ENCODE assay signal across 8 mouse cellular contexts in the genomic region with DNA sequence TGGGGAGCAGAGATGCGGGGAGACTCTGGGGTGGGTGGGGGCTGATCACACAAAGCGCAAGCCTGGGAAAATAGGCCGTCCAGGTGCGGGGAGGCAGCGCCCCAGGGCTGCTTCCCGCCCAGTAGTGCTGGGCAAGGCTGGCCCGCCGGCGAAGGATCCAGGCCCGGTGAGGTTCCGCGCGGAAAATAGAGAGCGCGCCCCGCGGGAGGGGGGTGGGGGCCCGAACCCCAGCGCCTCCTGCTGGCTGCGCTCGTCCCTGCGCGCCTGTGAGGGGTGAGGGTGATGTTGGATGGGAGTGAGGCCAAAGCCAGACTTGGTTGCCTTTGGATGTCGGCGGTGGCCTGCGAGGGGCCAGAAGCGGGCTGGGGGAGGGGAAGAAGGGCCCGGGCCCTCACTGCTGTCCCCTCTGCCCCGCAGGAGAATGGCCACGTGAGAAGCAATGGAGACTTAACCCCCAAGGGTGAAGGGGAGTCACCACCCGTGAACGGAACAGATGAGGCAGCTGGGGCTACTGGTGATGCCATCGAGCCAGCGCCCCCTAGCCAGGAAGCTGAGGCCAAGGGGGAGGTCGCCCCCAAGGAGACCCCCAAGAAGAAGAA. TPM values are rescaled to one million over a fixed set of nuclear protein-coding genes. Genes with fewer than 3 reads are reported as not detected.
DNase-seq lines count a peak whose midpoint lies in the region; ATAC-seq and TF ChIP-seq lines count a peak whose summit lies in the region.
"Had no signal": no experiment of that assay in that cellular context is flagged by ENCODE, and none has a peak within 500 bp of the region (broad histone marks: within the 10 kb centered on the region; RNA-seq: fewer than 3 reads in every experiment).

No protein-coding gene starts in this region.

- peak overlapping the region; percentile 71 for H3K4me2 ChIP-seq in heart, embryonic 13.5 days

- no peak for TF ChIP-seq EP300 in ES-Bruce4 (IDR thresholded peaks at IDR 0.05; ENCODE audit: insufficient read depth, low read depth, low read length)

- TF ChIP-seq CTCF in ES-Bruce4 (IDR thresholded peaks at IDR 0.05; ENCODE audit: low read depth, low read length) = peak; percentile 59
- TF ChIP-seq CTCF in small intestine, adult 2 months (IDR thresholded peaks at IDR 0.05; ENCODE audit: extremely low read depth, insufficient read length, insufficient replicate concordance, low read depth, low read length) = peak; percentile 52

- H3K9me3 ChIP-seq in ES-Bruce4 (replicated peaks; ENCODE audit: control insufficient read depth, insufficient read depth, low read length, poor library complexity, severe bottlenecking) = no peaks in the 10 kb centered on the region
- H3K9me3 ChIP-seq in heart, embryonic 13.5 days = no peaks in the 10 kb centered on the region

- H3K4me3 ChIP-seq in ES-Bruce4 (ENCODE audit: low read depth, low read length) = peak overlapping the region; percentile 69
- H3K4me3 ChIP-seq in heart, embryonic 13.5 days = peak overlapping the region; percentile 99
- H3K4me3 ChIP-seq in small intestine, adult 2 months (ENCODE audit: low read depth, low read length) = peak overlapping the region; percentile 76

- DNase-seq in A20 (ENCODE audit: low read depth, low spot score) = peak; percentile 85
- DNase-seq in embryo, embryonic 10.5 days (ENCODE audit: low spot score) = peak; percentile 76
- DNase-seq in kidney, postnatal 14 days = peak; percentile 78

- under 1% methylated on average over 35 of the region's 35 CpGs for WGBS in heart, embryonic 13.5 days
- WGBS in small intestine, adult 2 months = 2% methylated on average over 33 of the region's 35 CpGs

- H3K4me1 ChIP-seq in ES-Bruce4 (ENCODE audit: control insufficient read depth, insufficient read depth, low read length) = peaks cover 4% of the 10 kb centered on the region
- H3K4me1 ChIP-seq in heart, embryonic 13.5 days = peaks cover 46% of the 10 kb centered on the region
- peaks cover 5% of the 10 kb centered on the region for H3K4me1 ChIP-seq in small intestine, adult 2 months (ENCODE audit: control insufficient read depth, insufficient read depth, insufficient read length, low read length)

- TF ChIP-seq POLR2A in ES-Bruce4 (IDR thresholded peaks at IDR 0.05; ENCODE audit: insufficient read depth, low read length) = no peak
- no peak for TF ChIP-seq POLR2A in small intestine, adult 2 months (IDR thresholded peaks at IDR 0.05; ENCODE audit: low read depth, low read length)

- no peaks in the 10 kb centered on the region for H3K27me3 ChIP-seq in ES-Bruce4 (ENCODE audit: control insufficient read depth, insufficient read depth, low read length, poor library complexity, severe bottlenecking)
- no peaks in the 10 kb centered on the region for H3K27me3 ChIP-seq in heart, embryonic 13.5 days (replicated peaks)
- H3K27me3 ChIP-seq in small intestine, adult 2 months (ENCODE audit: control insufficient read depth, insufficient read depth, low read length) = peaks cover 6% of the 10 kb centered on the region

- H3K27ac ChIP-seq in ES-Bruce4 (ENCODE audit: insufficient read depth, low read length) = no peak overlapping the region
- peak overlapping the region; percentile 95 for H3K27ac ChIP-seq in heart, embryonic 13.5 days (replicated peaks)
- H3K27ac ChIP-seq in small intestine, adult 2 months (ENCODE audit: insufficient read depth, low read depth, low read length) = no peak overlapping the region
- H3K27ac ChIP-seq: macrophage had no signal

- 0 out of 2 replicates have a peak, but pooled peaks have one; percentile 32 for ATAC-seq in heart, embryonic 13.5 days (ENCODE audit: extremely low read depth, insufficient number of reproducible peaks, low FRiP score, low TSS enrichment)
- peak; percentile 68 for ATAC-seq in megakaryocyte progenitor cell, adult 5-6 weeks (replicated peaks; ENCODE audit: poor library complexity)

- H3K9ac ChIP-seq in ES-Bruce4 (ENCODE audit: low read depth, poor library complexity, severe bottlenecking) = peak overlapping the region; percentile 99
- peak overlapping the region; percentile 100 for H3K9ac ChIP-seq in heart, embryonic 13.5 days

- H3K36me3 ChIP-seq in ES-Bruce4 (ENCODE audit: control insufficient read depth, insufficient read depth, low read length, poor library complexity, severe bottlenecking) = peaks cover 20% of the 10 kb centered on the region
- H3K36me3 ChIP-seq in heart, embryonic 13.5 days = peaks cover 46% of the 10 kb centered on the region
- peaks cover 22% of the 10 kb centered on the region for H3K36me3 ChIP-seq in small intestine, adult 2 months (ENCODE audit: control insufficient read depth, insufficient read depth, low read length)

RNA-seq across cellular contexts. Expression of gene Marcksl1, which starts 1.0 kb away (rescaled TPM):
- polyA plus RNA-seq in ES-Bruce4 (2011; ENCODE audit: insufficient read depth, insufficient read length, low read depth, missing spikeins) = 379 and 434 TPM in 2 replicates
- polyA plus RNA-seq in heart, embryonic 13.5 days (2015; fragmentation: Nextera tagmentation; extraction: Ambion mirVana) = 383 and 399 TPM in 2 replicates
- total RNA-seq in megakaryocyte progenitor cell, adult 5-6 weeks (2015) = 56.8 and 62.3 TPM in 2 replicates
- total RNA-seq in megakaryocyte progenitor cell, adult 5-6 weeks (2017) = 37.5 and 43.9 TPM in 2 replicates
- 7.7 and 37.3 TPM in 2 replicates for polyA plus RNA-seq in small intestine, adult 2 months (2012; rRNA removed)

RNA-seq across cellular contexts. Expression of gene Fam229a, which starts 23.4 kb away (rescaled TPM):
- polyA plus RNA-seq in ES-Bruce4 (2011; ENCODE audit: insufficient read depth, insufficient read length, low read depth, missing spikeins) = not detected in 2 replicates
- polyA plus RNA-seq in heart, embryonic 13.5 days (2015; fragmentation: Nextera tagmentation; extraction: Ambion mirVana) = not detected in 2 replicates
- not detected in 2 replicates for total RNA-seq in megakaryocyte progenitor cell, adult 5-6 weeks (2015)
- not detected in 2 replicates for total RNA-seq in megakaryocyte progenitor cell, adult 5-6 weeks (2017)
- polyA plus RNA-seq in small intestine, adult 2 months (2012; rRNA removed) = not detected in 2 replicates
- polyA plus RNA-seq: macrophage had no signal

RNA-seq across cellular contexts. Expression of gene Tssk3, which starts 23.6 kb away (rescaled TPM):
- polyA plus RNA-seq in ES-Bruce4 (2011; ENCODE audit: insufficient read depth, insufficient read length, low read depth, missing spikeins) = not detected in 2 replicates
- polyA plus RNA-seq in heart, embryonic 13.5 days (2015; fragmentation: Nextera tagmentation; extraction: Ambion mirVana) = not detected in 2 replicates
- not detected in 2 replicates for total RNA-seq in megakaryocyte progenitor cell, adult 5-6 weeks (2015)
- not detected in 2 replicates for total RNA-seq in megakaryocyte progenitor cell, adult 5-6 weeks (2017)
- polyA plus RNA-seq in small intestine, adult 2 months (2012; rRNA removed) = not detected in 2 replicates
- polyA plus RNA-seq: macrophage had no signal

RNA-seq across cellular contexts. Expression of gene Hdac1, which starts 28.1 kb away (rescaled TPM):
- 301 and 304 TPM in 2 replicates for polyA plus RNA-seq in ES-Bruce4 (2011; ENCODE audit: insufficient read depth, insufficient read length, low read depth, missing spikeins)
- 127 and 141 TPM in 2 replicates for polyA plus RNA-seq in heart, embryonic 13.5 days (2015; fragmentation: Nextera tagmentation; extraction: Ambion mirVana)
- total RNA-seq in megakaryocyte progenitor cell, adult 5-6 weeks (2015) = 114 and 119 TPM in 2 replicates
- 58.5 and 79.7 TPM in 2 replicates for total RNA-seq in megakaryocyte progenitor cell, adult 5-6 weeks (2017)
- 13.7 and 31.1 TPM in 2 replicates for polyA plus RNA-seq in small intestine, adult 2 months (2012; rRNA removed)

RNA-seq across cellular contexts. Expression of gene Bsdc1, which starts 53.0 kb away (rescaled TPM):
- 31.6 and 36.4 TPM in 2 replicates for polyA plus RNA-seq in ES-Bruce4 (2011; ENCODE audit: insufficient read depth, insufficient read length, low read depth, missing spikeins)
- polyA plus RNA-seq in heart, embryonic 13.5 days (2015; fragmentation: Nextera tagmentation; extraction: Ambion mirVana) = 25.4 and 26.9 TPM in 2 replicates
- total RNA-seq in megakaryocyte progenitor cell, adult 5-6 weeks (2015) = 14.4 and 14.6 TPM in 2 replicates
- 23.1 and 24.8 TPM in 2 replicates for total RNA-seq in megakaryocyte progenitor cell, adult 5-6 weeks (2017)
- polyA plus RNA-seq in small intestine, adult 2 months (2012; rRNA removed) = 13.9 and 24.5 TPM in 2 replicates
